Mouse (Mus musculus) neural tube, embryonic 11.5 days (tissue): ENCODE measurements around the gene Trak2. TPM values are rescaled to one million over a fixed set of nuclear protein-coding genes. Genes with fewer than 3 reads are reported as not detected.

Source experiments
- ATAC-seq: fragments of 200-750 bp; cut with Nextera tagmentation; 2 replicates; pipeline ENCODE4 v1.8.0; 2017; ENCODE audit warnings: moderate number of reproducible peaks, mild to moderate bottlenecking, moderate TSS enrichment, moderate library complexity; ENCODE audit not compliant: insufficient read depth, low FRiP score, low TSS enrichment
- DNase-seq: peaks from one replicate; pipeline ENCODE4 v3.0.0-alpha.2; 2015; ENCODE audit warnings: low spot score
- H3K27ac ChIP-seq: fragments of 300-500 bp; sonication (generic); 2 replicates; pipeline ENCODE4 v1.5.1; 2014; ENCODE audit warnings: low read depth, mild to moderate bottlenecking, low read length
- H3K27me3 ChIP-seq: fragments of 300-500 bp; sonication (generic); 2 replicates; pipeline ENCODE4 v1.6.1; 2014; ENCODE audit warnings: mild to moderate bottlenecking, low read length, mixed read lengths; ENCODE audit not compliant: control insufficient read depth, insufficient read depth
- H3K36me3 ChIP-seq: fragments of 300-500 bp; sonication (generic); 2 replicates; pipeline ENCODE4 v1.6.1; 2014; ENCODE audit warnings: mild to moderate bottlenecking, low read length, moderate library complexity, mixed read lengths; ENCODE audit not compliant: control insufficient read depth, insufficient read depth
- H3K4me1 ChIP-seq: fragments of 300-500 bp; sonication (generic); 2 replicates; pipeline ENCODE4 v1.6.1; 2014; ENCODE audit warnings: low read length, mixed read lengths; ENCODE audit not compliant: control insufficient read depth, insufficient read depth
- H3K4me2 ChIP-seq: fragments of 300-500 bp; sonication (generic); 2 replicates; pipeline ENCODE4 v1.6.1; 2014; ENCODE audit warnings: low read depth, mild to moderate bottlenecking, moderate library complexity
- H3K4me3 ChIP-seq: fragments of 300-500 bp; sonication (generic); 2 replicates; pipeline ENCODE4 v1.5.1; 2014; ENCODE audit warnings: low read depth, low read length
- H3K9ac ChIP-seq: fragments of 300-500 bp; sonication (generic); 2 replicates; pipeline ENCODE4 v1.6.1; 2014; ENCODE audit warnings: mild to moderate bottlenecking, low read length
- H3K9me3 ChIP-seq: fragments of 300-500 bp; sonication (generic); 2 replicates; pipeline ENCODE4 v1.6.1; 2016; ENCODE audit warnings: low read length; ENCODE audit not compliant: control insufficient read depth
- WGBS: fragments of 180-500 bp; shearing (Covaris S2); extraction: QIAGEN DNeasy Blood & Tissue Kit; methylation state at CpG from one replicate; pipeline ENCODE4 v1.1.7; 2014; 5-methylcytosine and 5-hydroxymethylcytosine counted together
- polyA plus RNA-seq: library from polyadenylated mRNA; unstranded; fragments of >200 nt; fragmentation: Nextera tagmentation; extraction: Ambion mirVana; gene quantifications from 2 replicates; pipeline ENCODE4 v1.2.1, GENCODE M21; 2014

Gene Trak2
- polyA plus RNA-seq, 1 experiment from 2014 or later: 14.0 TPM

- Histone ChIP-seq H3K9ac (peak overlapping the region; percentile 88), H3K27me3 (no peaks in the 10 kb centered on the region), H3K4me3 (peak overlapping the region; percentile 82), H3K36me3 (no peaks in the 10 kb centered on the region), H3K27ac (peak overlapping the region; percentile 70), H3K9me3 (no peaks in the 10 kb centered on the region), H3K4me2 (peak overlapping the region; percentile 42), H3K4me1 (peaks cover 7% of the 10 kb centered on the region; the same call in 1 of the 2 replicates)
- 2% methylated on average over 28 of the region's 28 CpGs for WGBS
- ATAC-seq (peak; percentile 46), DNase-seq (no peak)
These were observed 322 bp downstream of the Trak2 start for GRCm38 (mm10) chr1:58972851-58973365.

- DNase-seq (no peak), ATAC-seq (no peak)
- H3K27ac ChIP-seq: no peak overlapping the region
- H3K4me3 ChIP-seq: no peak overlapping the region
- peaks cover 7% of the 10 kb centered on the region; the same call in 1 of the 2 replicates for H3K4me1 ChIP-seq
- H3K36me3 ChIP-seq: no peaks in the 10 kb centered on the region
- H3K27me3 ChIP-seq: no peaks in the 10 kb centered on the region
- no peak overlapping the region for H3K9ac ChIP-seq
- H3K4me2 ChIP-seq: peak overlapping the region; percentile 12; the same call in 1 of the 2 replicates
- WGBS: 88% methylated on average over 6 of the region's 6 CpGs
- no peaks in the 10 kb centered on the region for H3K9me3 ChIP-seq
These were observed 2.1 kb downstream of the Trak2 start for GRCm38 (mm10) chr1:58971097-58971496.

GRCm38 (mm10) chr1:58970054-58970453, 3.2 kb downstream of the Trak2 start:
- 90% methylated on average over 5 of the region's 5 CpGs for WGBS
- no peaks in the 10 kb centered on the region for H3K27me3 ChIP-seq
- ATAC-seq: no peak
- no peak overlapping the region for H3K27ac ChIP-seq
- no peaks in the 10 kb centered on the region for H3K9me3 ChIP-seq
- H3K4me3 ChIP-seq: no peak overlapping the region
- peaks cover 7% of the 10 kb centered on the region; the same call in 1 of the 2 replicates for H3K4me1 ChIP-seq
- DNase-seq: no peak
- H3K36me3 ChIP-seq: no peaks in the 10 kb centered on the region
- no peak overlapping the region for H3K4me2 ChIP-seq
- no peak overlapping the region for H3K9ac ChIP-seq

- H3K4me2 ChIP-seq: no peak overlapping the region
- ATAC-seq (no peak), DNase-seq (no peak)
- H3K4me3 ChIP-seq: no peak overlapping the region
- H3K9me3 ChIP-seq: no peaks in the 10 kb centered on the region
- H3K4me1 ChIP-seq: peaks cover 7% of the 10 kb centered on the region; the same call in 1 of the 2 replicates
- 69% methylated on average over 4 of the region's 4 CpGs for WGBS
- no peaks in the 10 kb centered on the region for H3K36me3 ChIP-seq
- H3K9ac ChIP-seq: no peak overlapping the region
- H3K27ac ChIP-seq: no peak overlapping the region
- H3K27me3 ChIP-seq: no peaks in the 10 kb centered on the region
These were observed 5.7 kb downstream of the Trak2 start for GRCm38 (mm10) chr1:58967534-58967933.

GRCm38 (mm10) chr1:58962865-58963264, 10.4 kb downstream of the Trak2 start:
- DNase-seq: no peak
- Histone ChIP-seq H3K9me3 (no peaks in the 10 kb centered on the region), H3K4me3 (no peak overlapping the region), H3K4me2 (no peak overlapping the region), H3K36me3 (no peaks in the 10 kb centered on the region), H3K27me3 (no peaks in the 10 kb centered on the region), H3K4me1 (no peaks in the 10 kb centered on the region; the same call in 1 of the 2 replicates), H3K27ac (no peak overlapping the region), H3K9ac (no peak overlapping the region)
- no peak for ATAC-seq

- no peaks in the 10 kb centered on the region for H3K36me3 ChIP-seq
- H3K4me2 ChIP-seq: no peak overlapping the region
- no peak overlapping the region for H3K27ac ChIP-seq
- H3K4me1 ChIP-seq: no peaks in the 10 kb centered on the region; the same call in 1 of the 2 replicates
- H3K4me3 ChIP-seq: no peak overlapping the region
- no peaks in the 10 kb centered on the region for H3K9me3 ChIP-seq
- no peak for DNase-seq
- WGBS: 90% methylated on average over 5 of the region's 5 CpGs
- ATAC-seq: no peak
- no peak overlapping the region for H3K9ac ChIP-seq
- no peaks in the 10 kb centered on the region for H3K27me3 ChIP-seq
These were observed 10.8 kb downstream of the Trak2 start for GRCm38 (mm10) chr1:58962418-58962817.

GRCm38 (mm10) chr1:58961152-58961893, 11.9 kb downstream of the Trak2 start:
- 68% methylated on average over 12 of the region's 12 CpGs for WGBS
- Histone ChIP-seq H3K27me3 (no peaks in the 10 kb centered on the region), H3K9me3 (no peaks in the 10 kb centered on the region), H3K4me2 (no peak overlapping the region), H3K27ac (no peak overlapping the region), H3K4me3 (no peak overlapping the region), H3K9ac (no peak overlapping the region), H3K4me1 (no peaks in the 10 kb centered on the region; the same call in 1 of the 2 replicates), H3K36me3 (no peaks in the 10 kb centered on the region)
- ATAC-seq: no peak
- no peak for DNase-seq

- DNase-seq (no peak), ATAC-seq (no peak)
- Histone ChIP-seq H3K9me3 (no peaks in the 10 kb centered on the region), H3K4me3 (no peak overlapping the region), H3K4me1 (no peaks in the 10 kb centered on the region; the same call in 1 of the 2 replicates), H3K27me3 (no peaks in the 10 kb centered on the region), H3K36me3 (no peaks in the 10 kb centered on the region), H3K9ac (no peak overlapping the region), H3K4me2 (no peak overlapping the region), H3K27ac (no peak overlapping the region)
- 91% methylated on average over 2 of the region's 2 CpGs for WGBS
These were observed 13.5 kb downstream of the Trak2 start for GRCm38 (mm10) chr1:58959682-58960081.
